Mouse (Mus musculus) sigmoid colon, adult 10 weeks (tissue): ENCODE results near the gene Rhox8. TPM values are rescaled to one million over a fixed set of nuclear protein-coding genes. Genes with fewer than 3 reads are reported as not detected.

ENCODE experiments used
- polyA plus RNA-seq: library from polyadenylated mRNA; stranded (reverse); fragments of 350-450 nt; fragmentation: Illumina TruSeq; extraction: RNeasy Lipid Tissue Mini Kit (QIAGEN cat#74804); gene quantifications from one replicate; pipeline ENCODE4 v1.2.3, GENCODE M21; 2014; ENCODE audit warnings: low read depth, low replicate concordance

The Rhox8 gene
- not detected for polyA plus RNA-seq

DNA sequence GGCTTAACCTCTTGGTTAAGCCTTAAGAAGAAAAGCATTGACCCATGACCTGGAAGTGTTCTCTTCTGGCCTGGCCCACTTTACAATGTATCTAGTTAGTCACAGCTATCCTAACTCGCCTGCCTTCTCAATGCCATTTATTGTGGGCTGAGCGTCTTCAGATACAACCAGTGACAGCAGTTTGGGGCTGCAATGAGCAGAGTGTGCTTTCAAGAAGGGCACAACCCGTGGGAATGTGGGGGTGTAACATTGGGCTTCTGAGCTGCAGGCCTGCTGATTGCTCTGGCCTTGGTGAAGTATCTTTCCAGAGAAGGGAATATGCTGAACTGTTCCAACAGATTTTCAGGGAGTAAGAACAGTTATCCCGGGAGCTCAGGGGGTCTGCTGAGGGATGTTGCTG, at the start of gene Rhox8:
Gene Rhox8 (minus strand): TSS at position 101 of the 400 bp plus-strand sequence.

DNA sequence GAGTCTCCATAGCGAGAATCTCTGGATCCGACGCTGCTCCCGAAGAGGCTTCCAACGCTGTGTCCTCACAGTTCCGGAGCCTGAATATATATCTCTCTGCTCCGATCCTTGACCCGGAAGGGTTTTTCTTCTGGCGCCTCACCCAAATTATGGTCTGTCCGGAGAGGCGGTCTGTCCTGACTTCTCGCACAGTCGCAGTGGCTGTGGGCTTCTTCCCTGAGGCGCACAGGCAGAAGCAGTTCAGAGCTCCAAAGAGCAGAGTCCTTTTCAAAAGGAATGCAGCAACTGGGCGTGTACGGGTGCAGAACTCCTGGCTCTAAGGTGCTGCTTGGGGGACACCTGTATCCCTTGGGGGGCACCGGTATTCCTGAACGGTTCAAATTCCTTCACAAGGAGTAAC, 22.9 kb upstream of the Rhox8 start, which contains the start of gene Rhox9:
Gene Rhox9 (minus strand): TSS at position 101 of the 400 bp plus-strand sequence.

DNA sequence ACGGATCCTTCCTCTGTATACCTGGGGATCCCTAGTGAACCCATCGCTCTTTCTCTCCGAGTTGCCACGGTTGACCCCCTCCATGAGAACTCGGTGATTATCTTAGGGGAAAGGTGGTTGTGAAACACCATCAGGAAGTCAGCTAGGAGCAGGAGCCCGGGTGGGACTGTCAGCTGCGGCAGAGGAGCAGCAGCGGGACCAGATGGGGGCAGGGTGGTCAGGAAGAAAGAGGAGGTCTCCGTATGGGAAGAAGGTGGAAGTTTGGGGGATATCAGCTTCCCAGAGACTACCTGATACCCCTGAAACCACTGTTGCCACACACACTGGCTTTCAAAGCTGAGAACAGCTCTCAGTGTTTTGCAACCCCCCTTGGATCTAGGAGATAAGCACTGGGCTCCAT, 18.4 kb upstream of the Rhox8 start, which contains the start of gene Rhox7b:
Gene Rhox7b (minus strand): TSS at position 101 of the 400 bp plus-strand sequence.

DNA sequence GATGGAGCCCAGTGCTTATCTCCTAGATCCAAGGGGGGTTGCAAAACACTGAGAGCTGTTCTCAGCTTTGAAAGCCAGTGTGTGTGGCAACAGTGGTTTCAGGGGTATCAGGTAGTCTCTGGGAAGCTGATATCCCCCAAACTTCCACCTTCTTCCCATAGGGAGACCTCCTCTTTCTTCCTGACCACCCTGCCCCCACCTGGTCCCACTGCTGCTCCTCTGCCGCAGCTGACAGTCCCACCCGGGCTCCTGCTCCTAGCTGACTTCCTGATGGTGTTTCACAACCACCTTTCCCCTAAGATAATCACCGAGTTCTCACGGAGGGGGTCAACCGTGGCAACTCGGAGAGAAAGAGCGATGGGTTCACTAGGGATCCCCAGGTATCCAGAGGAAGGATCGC, 47.4 kb downstream of the Rhox8 start, which contains the start of gene Rhox7a:
Gene Rhox7a (plus strand): TSS at position 301 of the 400 bp plus-strand sequence.

DNA sequence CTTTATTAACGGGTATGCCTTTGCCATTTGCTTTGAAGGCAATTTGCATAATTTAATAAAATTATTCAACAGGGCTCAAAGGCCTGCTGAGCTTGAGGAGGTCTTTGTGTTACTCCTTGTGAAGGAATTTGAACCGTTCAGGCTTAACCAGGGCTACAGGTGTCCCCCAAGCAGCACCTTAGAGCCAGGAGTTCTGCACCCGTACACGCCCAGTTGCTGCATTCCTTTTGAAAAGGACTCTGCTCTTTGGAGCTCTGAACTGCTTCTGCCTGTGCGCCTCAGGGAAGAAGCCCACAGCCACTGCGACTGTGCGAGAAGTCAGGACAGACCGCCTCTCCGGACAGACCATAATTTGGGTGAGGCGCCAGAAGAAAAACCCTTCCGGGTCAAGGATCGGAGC, 52.1 kb downstream of the Rhox8 start, which contains the start of gene Rhox6:
Gene Rhox6 (plus strand): TSS at position 301 of the 400 bp plus-strand sequence.

Other genes starting within 250 kb of the Rhox8 start
- not detected for gene Rhox2g, start 235.5 kb downstream of the Rhox8 start, polyA plus RNA-seq
- not detected for gene Rhox4g, start 227.6 kb downstream of the Rhox8 start, polyA plus RNA-seq
- gene Rhox3h, start 210.2 kb downstream of the Rhox8 start, polyA plus RNA-seq, result not detected
- gene Rhox2h, start 205.7 kb downstream of the Rhox8 start, polyA plus RNA-seq, result not detected
- gene Rhox5, start 74.1 kb downstream of the Rhox8 start, polyA plus RNA-seq, result not detected
- not detected for gene Rhox6, start 52.0 kb downstream of the Rhox8 start, polyA plus RNA-seq
- not detected for gene Rhox7a, start 47.3 kb downstream of the Rhox8 start, polyA plus RNA-seq
- gene Rhox7b, start 18.3 kb upstream of the Rhox8 start, polyA plus RNA-seq, result not detected
- gene Rhox9, start 22.8 kb upstream of the Rhox8 start, polyA plus RNA-seq, result not detected
- not detected for gene Btg1-ps1, start 139.9 kb upstream of the Rhox8 start, polyA plus RNA-seq
- gene Btg1-ps2, start 164.2 kb upstream of the Rhox8 start, polyA plus RNA-seq, result not detected
- not detected for gene Rhox10, start 187.5 kb upstream of the Rhox8 start, polyA plus RNA-seq
- not detected for gene Rhox11, start 206.2 kb upstream of the Rhox8 start, polyA plus RNA-seq
- not detected for gene Rhox12, start 232.0 kb upstream of the Rhox8 start, polyA plus RNA-seq
- gene Rhox13, start 242.3 kb upstream of the Rhox8 start, polyA plus RNA-seq, result not detected